Mouse (Mus musculus) spleen, adult 2 months (tissue): ENCODE results near the gene Sfi1.

Experiments used
- CTCF ChIP-seq: fragments of 200-500 bp; IDR thresholded peaks from 2 replicates; pipeline ENCODE4 v1.5.1; 2011; ENCODE audit warnings: mild to moderate bottlenecking, inconsistent platforms; ENCODE audit not compliant: insufficient read depth, insufficient read length, insufficient replicate concordance; ENCODE audit errors: extremely low read depth
- POLR2A ChIP-seq: fragments of 200-500 bp; IDR thresholded peaks from 2 replicates; pipeline ENCODE4 v1.6.1; 2011; ENCODE audit warnings: low read depth, low read length, inconsistent platforms

- TF ChIP-seq CTCF (no peak), POLR2A (no peak)
Observed at GRCm38 (mm10) chr11:3242395-3242794, 49.1 kb upstream of the Sfi1 start.
